Mouse (Mus musculus): ENCODE measurements around the gene Ninj1. TPM values are rescaled to one million over a fixed set of nuclear protein-coding genes. Genes with fewer than 3 reads are reported as not detected.

Ninj1 gene
- polyA plus RNA-seq, 1 experiment, result 78.6 TPM

GRCm38 (mm10) chr13:49146040-49146697 is 41.1 kb upstream of the Ninj1 start:
- Histone ChIP-seq H3K27me3 (ENCODE audit: control insufficient read depth, insufficient read depth, insufficient read length) (peaks cover 91% of the 10 kb centered on the region), H3K36me3 (ENCODE audit: control insufficient read depth, insufficient read depth) (no peaks in the 10 kb centered on the region), H3K4me3 (ENCODE audit: insufficient read depth, poor library complexity, severe bottlenecking) (no peak overlapping the region), H3K79me2 (ENCODE audit: control insufficient read depth, insufficient read depth) (no peaks in the 10 kb centered on the region), H3K79me3 (ENCODE audit: low read depth) (no peaks in the 10 kb centered on the region), H3ac (ENCODE audit: control insufficient read depth, insufficient read length, low read depth) (no peak overlapping the region)
- TF ChIP-seq MYOD1 (IDR thresholded peaks at IDR 0.05; ENCODE audit: control insufficient read depth, insufficient read length, low read depth), result no peak
- no peak for TF ChIP-seq CTCF (IDR thresholded peaks at IDR 0.05; ENCODE audit: control insufficient read depth, insufficient read depth, insufficient read length)

DNA sequence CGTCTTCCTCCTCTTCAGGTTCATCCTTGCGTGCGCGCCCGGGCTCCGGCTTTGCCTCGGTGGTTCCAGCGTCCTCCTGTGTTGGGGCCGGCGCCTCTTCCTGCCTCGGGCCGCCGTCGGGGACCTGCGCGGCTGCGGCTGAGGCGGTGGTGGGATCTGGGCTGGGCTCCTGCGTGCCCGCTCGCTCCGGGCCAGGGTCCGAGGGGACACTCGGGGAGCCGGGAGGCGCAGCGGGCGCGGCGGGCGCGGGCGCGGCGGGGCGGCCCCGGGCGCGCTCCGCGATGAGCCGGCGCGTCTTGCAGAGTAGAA is 40.6 kb upstream of the Ninj1 start:
- H3K27me3 ChIP-seq (ENCODE audit: control insufficient read depth, insufficient read depth, insufficient read length), result peaks cover 91% of the 10 kb centered on the region
- no peak for TF ChIP-seq MAX (IDR thresholded peaks at IDR 0.05)
- TF ChIP-seq CTCF (IDR thresholded peaks at IDR 0.05; ENCODE audit: control insufficient read depth, insufficient read depth, insufficient read length), result no peak
- TF ChIP-seq MYOG (IDR thresholded peaks at IDR 0.05; ENCODE audit: control insufficient read depth, extremely low read depth, insufficient read length), result no peak
- no peak for TF ChIP-seq MYOD1 (IDR thresholded peaks at IDR 0.05; ENCODE audit: control insufficient read depth, insufficient read length, low read depth)
- TF ChIP-seq CEBPB (IDR thresholded peaks at IDR 0.05; ENCODE audit: low read depth), result no peak
- TF ChIP-seq USF1 (IDR thresholded peaks at IDR 0.05; ENCODE audit: low read depth), result no peak
- no peak for TF ChIP-seq FOSL1 (IDR thresholded peaks at IDR 0.05; ENCODE audit: insufficient read depth, low read length, poor library complexity, severe bottlenecking)
- no peak overlapping the region for H3ac ChIP-seq (ENCODE audit: control insufficient read depth, insufficient read length, low read depth)
- H3K79me3 ChIP-seq (ENCODE audit: low read depth), result no peaks in the 10 kb centered on the region
- no peaks in the 10 kb centered on the region for H3K36me3 ChIP-seq (ENCODE audit: control insufficient read depth, insufficient read depth)
- no peaks in the 10 kb centered on the region for H3K79me2 ChIP-seq (ENCODE audit: control insufficient read depth, insufficient read depth)
- H3K4me3 ChIP-seq (ENCODE audit: insufficient read depth, poor library complexity, severe bottlenecking), result no peak overlapping the region

GRCm38 (mm10) chr13:49147007-49147857 is 40.1 kb upstream of the Ninj1 start:
- Histone ChIP-seq H3ac (ENCODE audit: control insufficient read depth, insufficient read length, low read depth) (no peak overlapping the region), H3K79me2 (ENCODE audit: control insufficient read depth, insufficient read depth) (no peaks in the 10 kb centered on the region), H3K36me3 (ENCODE audit: control insufficient read depth, insufficient read depth) (no peaks in the 10 kb centered on the region), H3K4me3 (ENCODE audit: insufficient read depth, poor library complexity, severe bottlenecking) (no peak overlapping the region), H3K79me3 (ENCODE audit: low read depth) (no peaks in the 10 kb centered on the region), H3K27me3 (ENCODE audit: control insufficient read depth, insufficient read depth, insufficient read length) (peaks cover 85% of the 10 kb centered on the region)
- TF ChIP-seq MYOG (IDR thresholded peaks at IDR 0.05; ENCODE audit: control insufficient read depth, extremely low read depth, insufficient read length), result no peak
- no peak for TF ChIP-seq USF1 (IDR thresholded peaks at IDR 0.05; ENCODE audit: low read depth)
- no peak for TF ChIP-seq CTCF (IDR thresholded peaks at IDR 0.05; ENCODE audit: control insufficient read depth, insufficient read depth, insufficient read length)
- TF ChIP-seq MYOD1 (IDR thresholded peaks at IDR 0.05; ENCODE audit: control insufficient read depth, insufficient read length, low read depth), result no peak
- TF ChIP-seq FOSL1 (IDR thresholded peaks at IDR 0.05; ENCODE audit: insufficient read depth, low read length, poor library complexity, severe bottlenecking), result no peak
- TF ChIP-seq CEBPB (IDR thresholded peaks at IDR 0.05; ENCODE audit: low read depth), result no peak
- TF ChIP-seq MAX (IDR thresholded peaks at IDR 0.05), result no peak

DNA sequence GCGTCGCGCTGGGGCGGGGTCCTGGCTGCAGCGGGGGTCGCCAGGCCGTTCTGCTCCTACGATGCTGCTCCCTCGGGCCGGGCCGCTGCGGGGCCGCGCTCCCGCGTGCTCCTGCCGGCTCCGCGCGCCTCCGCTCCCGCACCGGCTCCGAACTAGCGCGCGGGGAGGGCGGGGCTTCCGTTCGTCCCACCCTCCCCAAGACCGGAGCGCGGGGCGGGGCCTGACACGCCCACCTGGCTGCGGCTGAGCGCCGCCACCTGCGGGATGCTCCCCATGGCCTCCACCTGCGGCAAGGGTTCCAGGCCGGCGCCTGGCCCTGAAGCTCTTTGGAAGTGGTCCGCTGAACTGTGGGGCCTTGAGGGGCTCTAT is 39.4 kb upstream of the Ninj1 start, which contains the start of gene Wnk2:
Gene Wnk2 (minus strand): TSS at position 157 of the 369 bp plus-strand sequence.
- Histone ChIP-seq H3K4me3 (ENCODE audit: insufficient read depth, poor library complexity, severe bottlenecking) (no peak within 1 kb of the TSS), H3ac (ENCODE audit: control insufficient read depth, insufficient read length, low read depth) (no peak within 1 kb of the TSS), H3K79me2 (ENCODE audit: control insufficient read depth, insufficient read depth) (no peaks in the 10 kb centered on the region), H3K79me3 (ENCODE audit: low read depth) (no peaks in the 10 kb centered on the region), H3K27me3 (ENCODE audit: control insufficient read depth, insufficient read depth, insufficient read length) (peaks cover 81% of the 10 kb centered on the region), H3K36me3 (ENCODE audit: control insufficient read depth, insufficient read depth) (no peaks in the 10 kb centered on the region)
- TF ChIP-seq FOSL1 (IDR thresholded peaks at IDR 0.05; ENCODE audit: insufficient read depth, low read length, poor library complexity, severe bottlenecking) (no peak), MYOD1 (IDR thresholded peaks at IDR 0.05; ENCODE audit: control insufficient read depth, insufficient read length, low read depth) (no peak), CEBPB (IDR thresholded peaks at IDR 0.05; ENCODE audit: low read depth) (no peak), CTCF (IDR thresholded peaks at IDR 0.05; ENCODE audit: control insufficient read depth, insufficient read depth, insufficient read length) (no peak), MYOG (IDR thresholded peaks at IDR 0.05; ENCODE audit: control insufficient read depth, extremely low read depth, insufficient read length) (no peak), USF1 (IDR thresholded peaks at IDR 0.05; ENCODE audit: low read depth) (no peak), MAX (IDR thresholded peaks at IDR 0.05) (no peak)

- Histone ChIP-seq H3K79me3 (ENCODE audit: low read depth) (no peaks in the 10 kb centered on the region), H3K27me3 (ENCODE audit: control insufficient read depth, insufficient read depth, insufficient read length) (peaks cover 82% of the 10 kb centered on the region), H3K36me3 (ENCODE audit: control insufficient read depth, insufficient read depth) (no peaks in the 10 kb centered on the region), H3ac (ENCODE audit: control insufficient read depth, insufficient read length, low read depth) (no peak overlapping the region), H3K4me3 (ENCODE audit: insufficient read depth, poor library complexity, severe bottlenecking) (no peak overlapping the region), H3K79me2 (ENCODE audit: control insufficient read depth, insufficient read depth) (no peaks in the 10 kb centered on the region)
- no peak for TF ChIP-seq MYOD1 (IDR thresholded peaks at IDR 0.05; ENCODE audit: control insufficient read depth, insufficient read length, low read depth)
- no peak for TF ChIP-seq USF1 (IDR thresholded peaks at IDR 0.05; ENCODE audit: low read depth)
- TF ChIP-seq CTCF (IDR thresholded peaks at IDR 0.05; ENCODE audit: control insufficient read depth, insufficient read depth, insufficient read length), result no peak
Measured at GRCm38 (mm10) chr13:49148687-49149086, 38.6 kb upstream of the Ninj1 start.

All from C2C12 (cell line).